Mouse (Mus musculus) midbrain, postnatal 0 days (tissue): ENCODE measurements around the gene Kcna5. TPM values are rescaled to one million over a fixed set of nuclear protein-coding genes. Genes with fewer than 3 reads are reported as not detected.
A peak's percentile ranks its signal among the peaks of the same experiment; 100 is the strongest.

Experiments
- ATAC-seq: fragments of 200-750 bp; cut with Nextera tagmentation; 2 replicates; pipeline ENCODE4 v1.8.0; 2017; ENCODE audit warnings: moderate number of reproducible peaks, mild to moderate bottlenecking, moderate TSS enrichment, moderate library complexity; ENCODE audit not compliant: low FRiP score
- DNase-seq: peaks from one replicate; pipeline ENCODE4 v3.0.0-alpha.2; 2015; ENCODE audit warnings: low spot score
- H3K27ac ChIP-seq: fragments of 300-500 bp; sonication (generic); 2 replicates; pipeline ENCODE4 v1.5.1; 2014; ENCODE audit warnings: low read depth, mild to moderate bottlenecking, low read length, mixed read lengths
- H3K27me3 ChIP-seq: fragments of 300-500 bp; sonication (generic); 2 replicates; pipeline ENCODE4 v1.6.1; 2014; ENCODE audit warnings: low read length, control low read depth, mixed read lengths; ENCODE audit not compliant: insufficient read depth
- H3K36me3 ChIP-seq: fragments of 300-500 bp; sonication (generic); 2 replicates; pipeline ENCODE4 v1.6.1; 2014; ENCODE audit warnings: low read length, control low read depth, mixed read lengths; ENCODE audit not compliant: insufficient read depth
- H3K4me1 ChIP-seq: fragments of 300-500 bp; sonication (generic); 2 replicates; pipeline ENCODE4 v1.6.1; 2014; ENCODE audit warnings: mild to moderate bottlenecking, control low read depth, antibody characterized with exemption, low read length, mixed read lengths; ENCODE audit not compliant: insufficient read depth
- H3K4me2 ChIP-seq: fragments of 300-500 bp; sonication (generic); 2 replicates; pipeline ENCODE4 v1.6.1; 2014; ENCODE audit warnings: low read depth, mild to moderate bottlenecking, low read length, mixed read lengths; ENCODE audit not compliant: poor library complexity, severe bottlenecking
- H3K4me3 ChIP-seq: fragments of 300-500 bp; sonication (generic); 2 replicates; pipeline ENCODE4 v1.5.1; 2014; ENCODE audit warnings: low read depth, mild to moderate bottlenecking, low read length, moderate library complexity
- H3K9ac ChIP-seq: fragments of 300-500 bp; sonication (generic); replicated peaks from 2 replicates; pipeline ENCODE4 v1.6.1; 2014; ENCODE audit warnings: mild to moderate bottlenecking, low read length, moderate library complexity, mixed read lengths; ENCODE audit not compliant: poor library complexity, severe bottlenecking
- H3K9me3 ChIP-seq: fragments of 300-500 bp; sonication (generic); 2 replicates; pipeline ENCODE4 v1.6.1; 2016; ENCODE audit warnings: low read length, control low read depth
- CTCF ChIP-seq: IDR thresholded peaks from 2 replicates; pipeline ENCODE4 v1.5.1; 2016; ENCODE audit warnings: antibody characterized with exemption, mild to moderate bottlenecking
- WGBS: fragments of 180-500 bp; shearing (Covaris S2); extraction: QIAGEN DNeasy Blood & Tissue Kit; methylation state at CpG from one replicate; pipeline ENCODE4 v1.1.7; 2014; 5-methylcytosine and 5-hydroxymethylcytosine counted together
- polyA plus RNA-seq: library from polyadenylated mRNA; unstranded; fragments of >200 nt; fragmentation: Nextera tagmentation; extraction: Ambion mirVana; gene quantifications from 2 replicates; pipeline ENCODE4 v1.2.1, GENCODE M21; 2015
- total RNA-seq: library from RNA; depleted of rRNA; stranded (reverse); fragments of >200 nt; gene quantifications from 2 replicates; pipeline ENCODE4 v1.2.3, GENCODE M21; 2014

Kcna5 gene
- total and polyA plus RNA-seq, 2 experiments from 2014 or later = 3.8 to 4.9 TPM

- no peak overlapping the region for H3K4me3 ChIP-seq
- no peak overlapping the region for H3K27ac ChIP-seq
- H3K27me3 ChIP-seq = no peaks in the 10 kb centered on the region; the same call in 1 of the 2 replicates
- WGBS = 84% methylated on average over 6 of the region's 6 CpGs
- H3K4me2 ChIP-seq = no peak overlapping the region
- no peak overlapping the region for H3K9ac ChIP-seq
- no peaks in the 10 kb centered on the region for H3K36me3 ChIP-seq
- H3K9me3 ChIP-seq = no peaks in the 10 kb centered on the region
- H3K4me1 ChIP-seq = no peaks in the 10 kb centered on the region
- TF ChIP-seq CTCF = no peak
- DNase-seq = no peak
- no peak for ATAC-seq
Measured at GRCm38 (mm10) chr6:126508671-126509070, 26.5 kb downstream of the Kcna5 start.

- H3K4me3 ChIP-seq = no peak overlapping the region
- DNase-seq = no peak
- H3K9ac ChIP-seq = no peak overlapping the region
- no peaks in the 10 kb centered on the region for H3K4me1 ChIP-seq
- no peaks in the 10 kb centered on the region; the same call in 1 of the 2 replicates for H3K27me3 ChIP-seq
- H3K4me2 ChIP-seq = no peak overlapping the region
- peak; percentile 59 for TF ChIP-seq CTCF
- no peak for ATAC-seq
- no peaks in the 10 kb centered on the region for H3K36me3 ChIP-seq
- H3K9me3 ChIP-seq = no peaks in the 10 kb centered on the region
- WGBS = 66% methylated on average over 8 of the region's 8 CpGs
- no peak overlapping the region for H3K27ac ChIP-seq
Measured at GRCm38 (mm10) chr6:126503920-126504319, 31.3 kb downstream of the Kcna5 start.

- WGBS = 29% methylated on average over 9 of the region's 9 CpGs
- H3K9ac ChIP-seq = no peak overlapping the region
- no peaks in the 10 kb centered on the region; the same call in 1 of the 2 replicates for H3K27me3 ChIP-seq
- no peak overlapping the region for H3K27ac ChIP-seq
- no peaks in the 10 kb centered on the region for H3K36me3 ChIP-seq
- no peaks in the 10 kb centered on the region for H3K4me1 ChIP-seq
- TF ChIP-seq CTCF = no peak
- DNase-seq (no peak), ATAC-seq (no peak)
- no peak overlapping the region for H3K4me2 ChIP-seq
- no peak overlapping the region for H3K4me3 ChIP-seq
- H3K9me3 ChIP-seq = no peaks in the 10 kb centered on the region
Measured at GRCm38 (mm10) chr6:126502691-126503301, 32.4 kb downstream of the Kcna5 start.

DNA sequence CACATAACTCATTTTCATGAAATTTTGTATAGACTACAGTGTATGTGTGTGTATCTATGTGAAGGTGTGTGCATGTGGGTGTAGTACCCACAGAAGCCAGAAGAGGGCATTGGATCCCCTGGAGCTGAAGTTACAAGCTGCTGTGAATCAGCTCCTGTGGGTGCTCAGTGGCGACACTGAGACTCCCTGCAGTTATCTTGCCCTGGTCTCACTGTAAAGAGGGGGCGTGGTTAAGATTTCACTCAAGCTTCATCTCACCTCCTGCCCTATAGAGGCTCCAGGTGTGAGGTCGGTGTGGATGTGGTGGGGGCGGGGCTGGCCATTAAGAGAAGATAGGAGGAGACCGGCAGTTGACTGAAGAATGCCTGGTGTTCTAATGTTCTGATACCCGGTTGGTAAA is 34.2 kb downstream of the Kcna5 start:
- Histone ChIP-seq H3K27ac (no peak overlapping the region), H3K9me3 (no peaks in the 10 kb centered on the region), H3K4me1 (peaks cover 10% of the 10 kb centered on the region; the same call in 1 of the 2 replicates), H3K9ac (no peak overlapping the region), H3K4me3 (no peak overlapping the region), H3K27me3 (no peaks in the 10 kb centered on the region; the same call in 1 of the 2 replicates), H3K36me3 (no peaks in the 10 kb centered on the region), H3K4me2 (no peak overlapping the region)
- TF ChIP-seq CTCF = peak; percentile 40
- ATAC-seq = no peak
- no peak for DNase-seq
- 93% methylated on average over 6 of the region's 6 CpGs for WGBS

GRCm38 (mm10) chr6:126500088-126500487 is 35.1 kb downstream of the Kcna5 start:
- Histone ChIP-seq H3K27ac (no peak overlapping the region), H3K36me3 (no peaks in the 10 kb centered on the region), H3K9ac (no peak overlapping the region), H3K4me1 (peaks cover 10% of the 10 kb centered on the region; the same call in 1 of the 2 replicates), H3K4me2 (no peak overlapping the region), H3K27me3 (no peaks in the 10 kb centered on the region; the same call in 1 of the 2 replicates), H3K4me3 (no peak overlapping the region), H3K9me3 (no peaks in the 10 kb centered on the region)
- peak; percentile 97 for TF ChIP-seq CTCF
- DNase-seq (peak; percentile 73), ATAC-seq (no peak)
- 16% methylated on average over 8 of the region's 8 CpGs for WGBS

- 42% methylated on average over 5 of the region's 5 CpGs for WGBS
- TF ChIP-seq CTCF = peak; percentile 90
- ATAC-seq (peak; percentile 73), DNase-seq (peak; percentile 70)
- no peaks in the 10 kb centered on the region for H3K9me3 ChIP-seq
- H3K27me3 ChIP-seq = no peaks in the 10 kb centered on the region
- no peak overlapping the region for H3K9ac ChIP-seq
- peaks cover 10% of the 10 kb centered on the region; the same call in 1 of the 2 replicates for H3K4me1 ChIP-seq
- H3K27ac ChIP-seq = no peak overlapping the region
- H3K4me3 ChIP-seq = no peak overlapping the region
- H3K36me3 ChIP-seq = no peaks in the 10 kb centered on the region
- H3K4me2 ChIP-seq = no peak overlapping the region
Measured at GRCm38 (mm10) chr6:126497878-126498277, 37.3 kb downstream of the Kcna5 start.
